Mouse (Mus musculus): ENCODE measurements at regions not wholly inside any gene's neighbourhood (a gene's known extent, or its start where the extent isn't known, plus 50 kb on each side); places are given as distances from the start of the nearest gene placed in this dataset.
A peak's percentile ranks its signal among the peaks of the same experiment; 100 is the strongest.
"Not testable (repeated sequence)": the region's sequence is repeated elsewhere in the genome, so short reads cannot be mapped to it uniquely, and the experiment has no call there.

- no peak for DNase-seq (ENCODE audit: low spot score in 2 of 2)
Observed at GRCm38 (mm10) chrX:99732526-99732925, 88.3 kb upstream of the Tmem28 start.

- peak in 1 of 2 experiments; percentile 55 for DNase-seq (ENCODE audit: low spot score in 2 of 2)
Observed at GRCm38 (mm10) chrX:99725101-99725500, 95.7 kb upstream of the Tmem28 start.

DNA sequence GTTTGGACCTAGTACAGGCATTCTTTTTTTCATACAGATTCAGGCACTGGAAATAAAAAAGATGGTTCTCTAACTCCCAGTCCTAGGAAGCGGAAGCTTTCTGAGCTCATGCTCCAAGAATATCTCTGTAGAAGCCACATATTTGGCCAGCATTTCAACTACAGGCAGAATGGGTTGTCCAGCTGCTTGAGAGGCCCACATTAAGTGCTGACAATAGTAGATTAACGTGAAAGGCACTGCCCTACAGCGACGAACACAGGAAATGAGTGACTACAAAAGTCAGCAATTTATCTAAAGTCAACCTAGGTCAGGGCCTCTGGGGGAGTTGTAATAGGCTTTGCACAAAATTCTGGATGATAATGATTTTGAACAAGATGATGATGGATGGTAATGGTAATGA lies 125.5 kb upstream of the Tmem28 start:
- DNase-seq (ENCODE audit: low spot score in 2 of 2): no peak

- peak; percentile 1 to 7 for DNase-seq (ENCODE audit: low spot score in 2 of 2)
Observed at GRCm38 (mm10) chrX:99690971-99691370, 129.8 kb upstream of the Tmem28 start.

- no peak for DNase-seq (ENCODE audit: low spot score in 2 of 2)
Observed at GRCm38 (mm10) chrX:99689761-99690160, 131.1 kb upstream of the Tmem28 start.

DNA sequence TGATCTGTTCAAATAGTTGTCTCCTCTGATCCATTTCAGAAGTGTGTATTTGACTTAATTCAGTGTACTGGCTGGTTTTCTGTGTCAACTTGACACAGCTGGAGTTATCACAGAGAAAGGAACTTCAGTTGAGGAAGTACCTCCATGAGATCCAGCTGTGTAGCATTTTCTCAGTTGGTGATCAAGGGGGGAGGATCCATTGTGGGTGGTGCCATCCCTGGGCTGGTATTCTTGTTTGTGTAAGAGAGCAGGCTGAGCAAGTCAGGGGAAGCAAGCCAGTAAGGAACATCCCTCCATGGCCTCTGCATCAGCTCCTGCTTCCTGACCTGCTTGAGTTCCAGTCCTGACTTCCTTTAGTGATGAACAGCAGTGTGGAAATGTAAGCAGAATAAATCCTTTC lies 138.3 kb upstream of the Tmem28 start:
- not testable (repeated sequence) for DNase-seq (ENCODE audit: low spot score in 2 of 2)

GRCm38 (mm10) chrX:99667596-99667995 lies 153.2 kb upstream of the Tmem28 start:
- DNase-seq (ENCODE audit: low spot score in 2 of 2): no peak

DNA sequence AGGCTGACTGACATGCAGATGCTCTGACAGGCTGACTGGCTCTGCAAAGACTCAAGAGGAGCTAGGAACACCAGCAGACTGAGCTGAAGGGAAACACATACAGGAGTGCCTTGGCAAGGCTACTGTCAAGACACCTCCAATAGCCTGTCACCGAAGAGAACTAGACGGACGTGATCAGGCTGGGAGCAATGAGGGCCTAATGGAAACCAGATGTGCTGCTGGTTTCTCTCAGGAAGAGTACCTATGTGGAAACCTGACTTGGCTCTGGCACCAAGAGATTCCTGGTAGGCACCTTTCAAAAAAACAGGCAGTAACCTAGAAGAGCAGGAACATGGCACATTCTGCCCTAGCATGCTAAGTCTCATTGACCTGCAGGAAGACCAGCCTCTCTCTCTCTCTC lies 158.3 kb upstream of the Tmem28 start:
- no peak for DNase-seq (ENCODE audit: low spot score in 2 of 2)

- no peak for DNase-seq (ENCODE audit: low spot score in 2 of 2)
Observed at GRCm38 (mm10) chrX:99659496-99660140, 161.2 kb upstream of the Tmem28 start.

GRCm38 (mm10) chrX:99657790-99658451 lies 162.9 kb upstream of the Tmem28 start:
- peak; percentile 19 to 37 for DNase-seq (ENCODE audit: low spot score in 2 of 2)

DNA sequence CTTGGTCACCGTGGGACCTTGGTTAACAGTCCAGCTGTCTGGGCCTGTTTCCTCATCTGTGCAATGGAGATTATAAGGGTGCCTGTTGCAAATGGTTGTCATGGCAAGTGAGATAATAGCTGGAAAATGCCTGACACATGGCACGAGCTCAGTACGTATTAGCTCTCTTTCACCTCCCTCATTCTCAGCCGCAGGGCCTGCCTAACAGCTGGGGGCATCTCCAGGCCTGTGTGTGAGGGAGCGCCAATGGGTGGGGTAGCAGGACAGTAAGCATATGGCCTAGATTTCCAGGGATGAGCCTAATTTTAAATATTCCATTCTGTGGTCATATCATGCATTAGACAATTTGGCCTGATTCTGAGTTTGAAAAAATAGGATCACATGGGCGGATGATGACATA lies 163.8 kb upstream of the Tmem28 start:
- no peak for DNase-seq (ENCODE audit: low spot score in 2 of 2)

- DNase-seq (ENCODE audit: low spot score in 2 of 2): no peak
Observed at GRCm38 (mm10) chrX:99632211-99632775, 161.2 kb upstream of the Pja1 start.

DNA sequence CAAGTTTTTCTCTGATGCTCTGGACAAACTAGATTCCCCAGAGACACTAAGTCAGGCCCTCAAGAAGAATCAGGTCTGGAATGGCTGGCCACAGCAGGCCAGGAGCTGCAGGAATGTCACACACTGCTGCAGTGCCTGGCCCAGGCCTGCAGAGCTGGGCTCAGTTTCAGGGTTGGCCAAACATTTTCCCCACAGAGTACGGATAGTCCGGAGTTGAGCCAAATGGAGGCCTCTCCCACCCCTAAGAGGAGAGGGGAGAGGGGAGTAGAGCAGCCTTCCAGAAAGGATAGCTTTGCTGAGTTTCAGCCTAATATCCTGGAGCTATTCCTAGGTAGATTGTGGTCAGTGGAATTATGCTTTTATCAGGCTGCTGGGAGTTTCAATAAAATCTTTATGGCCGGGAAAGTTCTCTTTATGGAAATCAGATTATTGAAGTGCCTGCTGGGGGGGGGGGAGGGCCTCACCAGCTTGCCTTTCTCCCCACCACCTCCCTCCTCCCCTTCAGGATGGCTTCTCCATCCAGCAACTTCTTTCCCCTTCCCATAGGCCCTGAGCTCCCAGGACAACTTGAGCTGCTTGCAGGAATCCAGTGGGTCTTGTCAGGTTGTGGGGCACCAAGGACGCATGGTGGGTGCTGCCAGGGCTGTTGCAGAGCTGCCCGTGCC lies 153.6 kb upstream of the Pja1 start:
- no peak for DNase-seq (ENCODE audit: low spot score in 2 of 2)

- DNase-seq (ENCODE audit: low spot score in 2 of 2): no peak
Observed at GRCm38 (mm10) chrX:99612130-99612759, 141.2 kb upstream of the Pja1 start.

DNA sequence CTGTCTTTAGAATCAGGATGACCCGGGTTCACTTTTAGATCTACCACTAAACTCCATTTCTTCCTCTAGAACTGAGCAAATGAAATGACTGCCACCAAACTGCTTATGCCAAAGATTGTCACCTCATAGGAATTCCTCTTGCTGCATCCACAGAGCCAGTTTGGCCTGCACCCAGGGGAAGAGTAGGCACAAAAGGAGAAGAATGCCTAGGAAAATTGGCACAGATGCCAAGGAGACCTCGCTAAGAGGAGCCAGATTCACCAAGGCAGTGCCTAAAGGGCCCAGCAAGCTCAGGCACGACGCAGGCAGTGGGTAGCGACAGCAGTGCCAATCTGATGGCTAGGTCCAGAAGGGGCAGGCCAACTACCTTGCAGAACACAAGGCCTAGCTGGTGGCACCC lies 139.0 kb upstream of the Pja1 start:
- DNase-seq (ENCODE audit: low spot score in 2 of 2): no peak

DNA sequence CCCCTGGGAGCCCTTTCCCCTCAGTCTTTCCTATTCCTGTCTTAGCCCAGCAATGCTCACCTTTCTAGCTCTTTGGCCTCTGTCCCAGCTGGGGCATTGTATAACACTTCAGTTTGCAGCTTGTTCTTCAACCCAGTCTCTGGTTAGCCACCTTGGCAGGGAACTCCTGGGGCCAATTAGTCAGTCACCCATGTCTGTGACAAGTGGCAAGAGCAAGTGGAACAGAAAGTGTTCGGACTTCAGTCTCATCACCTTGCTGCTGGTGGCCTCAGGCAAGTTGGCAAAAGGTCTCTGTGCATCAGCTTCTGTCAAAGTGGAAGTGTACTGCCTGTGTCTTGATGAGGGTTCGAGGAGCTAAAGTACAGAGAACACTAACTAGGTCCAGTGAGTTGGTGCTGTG lies 138.5 kb upstream of the Pja1 start:
- DNase-seq (ENCODE audit: low spot score in 2 of 2): no peak

- no peak for DNase-seq (ENCODE audit: low spot score in 2 of 2)
Observed at GRCm38 (mm10) chrX:99608284-99608692, 137.2 kb upstream of the Pja1 start.

GRCm38 (mm10) chrX:99605084-99605824 lies 134.2 kb upstream of the Pja1 start:
- DNase-seq (ENCODE audit: low spot score in 2 of 2): no peak

DNA sequence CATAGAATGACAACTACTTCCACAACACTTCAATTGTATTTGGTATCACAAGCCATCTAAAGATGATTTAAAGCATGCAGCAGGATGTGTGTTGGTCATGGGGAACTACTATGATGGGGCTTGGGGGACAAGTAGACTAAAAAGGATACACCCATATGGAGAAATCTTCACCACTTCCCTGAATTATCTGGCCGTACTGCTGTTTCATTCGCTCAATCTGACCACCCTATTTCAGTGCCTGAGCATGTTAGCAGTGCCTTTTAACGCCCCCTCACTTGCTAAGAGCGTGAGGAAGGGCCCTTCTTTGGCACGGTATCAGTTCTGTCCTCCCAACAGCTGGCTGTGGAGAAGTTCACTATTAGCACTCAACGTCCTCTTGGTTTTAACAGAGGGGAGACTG lies 132.6 kb upstream of the Pja1 start:
- no peak for DNase-seq (ENCODE audit: low spot score in 2 of 2)

DNA sequence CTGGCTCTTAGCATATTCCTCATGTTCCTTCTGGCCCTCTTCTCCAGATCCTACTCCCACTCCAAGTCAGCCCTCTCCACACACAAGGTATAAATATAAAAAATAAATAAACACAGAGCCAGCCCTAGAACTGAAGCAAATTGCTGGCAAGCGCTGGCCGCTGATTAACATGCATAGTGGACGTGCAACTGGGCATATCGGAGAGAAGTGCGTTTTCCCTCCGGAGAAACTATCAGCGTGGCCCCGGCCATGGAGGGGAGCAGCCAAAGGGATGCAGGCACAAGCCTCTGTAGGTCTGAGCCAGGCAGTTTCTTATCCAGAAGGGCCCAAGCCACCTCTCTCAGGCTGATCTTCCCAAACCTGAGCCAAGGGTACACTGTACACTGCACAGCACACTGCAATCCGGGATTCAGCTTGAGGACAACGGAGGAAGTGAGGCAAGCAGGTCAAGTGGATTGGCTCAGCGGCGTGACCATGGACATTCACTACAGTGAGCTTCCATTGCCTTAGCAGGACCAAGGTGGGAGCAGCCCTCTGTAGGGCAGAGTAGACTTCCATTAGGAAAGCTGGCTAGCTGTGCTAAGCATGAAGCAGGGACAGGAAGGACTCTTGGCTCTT lies 131.3 kb upstream of the Pja1 start:
- no peak for DNase-seq (ENCODE audit: low spot score in 2 of 2)

GRCm38 (mm10) chrX:99595493-99595892 lies 124.4 kb upstream of the Pja1 start:
- DNase-seq (ENCODE audit: low spot score in 2 of 2): no peak

Measured in layer of hippocampus, adult 18-20 months (tissue).